Comparison of ENCODE assay signal across 25 mouse cellular contexts in genomic region chr1:74088569-74088968, GRCm38 (mm10). TPM values are rescaled to one million over a fixed set of nuclear protein-coding genes. Genes with fewer than 3 reads are reported as not detected.
DNase-seq lines count a peak whose midpoint lies in the region; ATAC-seq and TF ChIP-seq lines count a peak whose summit lies in the region.
"Had no signal": no experiment of that assay in that cellular context is flagged by ENCODE, and none has a peak within 500 bp of the region (broad histone marks: within the 10 kb centered on the region; RNA-seq: fewer than 3 reads in every experiment).

No protein-coding gene starts in this region.

- H3K9ac ChIP-seq in embryonic facial prominence, embryonic 12.5 days, result no peak overlapping the region
- no peak overlapping the region for H3K9ac ChIP-seq in limb, embryonic 13.5 days

- WGBS in embryonic facial prominence, embryonic 12.5 days, result 45% methylated on average over 1 of the region's 1 CpGs
- 68% methylated on average over 1 of the region's 1 CpGs for whole genome bisulfite sequencing in limb, embryonic 13.5 days

- no peak for TF ChIP-seq CTCF in gastrocnemius, adult 2 months (IDR thresholded peaks at IDR 0.05)

- H3K9me3 ChIP-seq in embryonic facial prominence, embryonic 12.5 days, result no peaks in the 10 kb centered on the region
- no peaks in the 10 kb centered on the region for H3K9me3 ChIP-seq in limb, embryonic 13.5 days
- H3K9me3 ChIP-seq: forebrain, embryonic 10.5 days had no signal

- H3K4me3 ChIP-seq in gastrocnemius, adult 2 months, result peak overlapping the region; percentile 69
- no peak overlapping the region for H3K4me3 ChIP-seq in embryonic facial prominence, embryonic 12.5 days
- H3K4me3 ChIP-seq in limb, embryonic 13.5 days, result peak overlapping the region; percentile 54; the same call in 1 of the 2 replicates
- H3K4me3 ChIP-seq: forebrain, embryonic 10.5 days; layer of hippocampus, adult 2 months had no signal

- H3K27ac ChIP-seq in gastrocnemius, adult 2 months, result peak overlapping the region; percentile 67; the same call in 1 of the 2 replicates
- H3K27ac ChIP-seq in embryonic facial prominence, embryonic 12.5 days, result no peak overlapping the region
- no peak overlapping the region for H3K27ac ChIP-seq in limb, embryonic 13.5 days
- H3K27ac ChIP-seq: forebrain, embryonic 10.5 days; hindbrain, postnatal 0 days; kidney, postnatal 0 days; layer of hippocampus, adult 2 months had no signal

- ATAC-seq in embryonic facial prominence, embryonic 12.5 days (ENCODE audit: insufficient number of reproducible peaks, insufficient read depth, low FRiP score, low TSS enrichment), result no peak
- ATAC-seq in limb, embryonic 13.5 days (ENCODE audit: low FRiP score, low read depth), result no peak
- ATAC-seq: CD4-positive, CD25-positive, alpha-beta regulatory T cell, adult 4 months; hindbrain, postnatal 0 days; intestine, postnatal 0 days; midbrain, embryonic 16.5 days; Patski had no signal

- no peaks in the 10 kb centered on the region for H3K27me3 ChIP-seq in embryonic facial prominence, embryonic 12.5 days
- H3K27me3 ChIP-seq in limb, embryonic 13.5 days, result no peaks in the 10 kb centered on the region
- H3K27me3 ChIP-seq: Patski had no signal

- intact Hi-C loops in gastrocnemius, adult 2 months (cut with DNase I), result no loop called here
- intact Hi-C loops in gastrocnemius, postnatal 14 days (cut with DNase I; ENCODE audit: low total_unique reads), result no loop called here
- intact Hi-C loops in heart, postnatal 36 days (cut with DNase I), result no loop called here

- H3K36me3 ChIP-seq in embryonic facial prominence, embryonic 12.5 days, result no peaks in the 10 kb centered on the region
- H3K36me3 ChIP-seq in limb, embryonic 13.5 days, result no peaks in the 10 kb centered on the region
- H3K36me3 ChIP-seq: forebrain, embryonic 10.5 days had no signal

- DNase-seq in gastrocnemius, adult 2 months, result peak; percentile 52
- no peak for DNase-seq in gastrocnemius, postnatal 14 days
- DNase-seq in heart, postnatal 36 days, result peak; percentile 52 to 54
- no peak for DNase-seq in heart, adult 8-10 months (ENCODE audit: low spot score)
- DNase-seq in kidney, postnatal 14 days, result no peak
- DNase-seq in embryo, embryonic 10.5 days (ENCODE audit: low spot score), result no peak
- DNase-seq: adrenal gland, adult 8-10 months; cerebellum, adult 8-10 months; gastrocnemius, postnatal 36 days; lung, postnatal 14 days; right cerebral cortex, postnatal 14 days; thymus, postnatal 36 days had no signal

- peak overlapping the region; percentile 84; the same call in 1 of the 2 replicates for H3K4me2 ChIP-seq in embryonic facial prominence, embryonic 12.5 days (replicated peaks)
- H3K4me2 ChIP-seq in limb, embryonic 13.5 days (replicated peaks), result peak overlapping the region; percentile 85

- H3K4me1 ChIP-seq in embryonic facial prominence, embryonic 12.5 days, result peaks cover 63% of the 10 kb centered on the region
- H3K4me1 ChIP-seq in limb, embryonic 13.5 days, result peaks cover 84% of the 10 kb centered on the region

RNA-seq across cellular contexts. Expression of gene Tns1, which starts 35.7 kb away (rescaled TPM):
- total RNA-seq in gastrocnemius, adult 2 months (2021), result 100 to 1,000 TPM; 294 to 305 TPM
- total RNA-seq in gastrocnemius, postnatal 14 days (2021), result 100 to 1,000 TPM; 176 to 217 TPM
- 100 to 1,000 TPM; 672 to 786 TPM for total RNA-seq in heart, postnatal 36 days (2021)
- total RNA-seq in heart, adult 8-10 months (2022), result 100 to 1,000 TPM; 733 to 828 (median 798) TPM
- 38.8 and 39.4 TPM in 2 replicates for polyA plus RNA-seq in embryonic facial prominence, embryonic 12.5 days (2016; fragmentation: Nextera tagmentation; extraction: Ambion mirVana)
- polyA plus RNA-seq in limb, embryonic 13.5 days (2015; fragmentation: Nextera tagmentation; extraction: Ambion mirVana), result 44.4 and 45.1 TPM in 2 replicates

RNA-seq across cellular contexts. Expression of gene Rufy4, which starts 36.8 kb away (rescaled TPM):
- under 1 TPM in 1 of 2 experiments, not detected in 1; 0.08 TPM for total RNA-seq in gastrocnemius, adult 2 months (2021)
- under 1 TPM in 1 of 2 experiments, not detected in 1; 0.09 TPM for total RNA-seq in gastrocnemius, postnatal 14 days (2021)
- total RNA-seq in heart, postnatal 36 days (2021), result 1 to 10 TPM in 1 of 2 experiments, under 1 TPM in 1; 0.69 to 1.2 TPM
- total RNA-seq in heart, adult 8-10 months (2022), result 1 to 10 TPM in 3 of 4 experiments, under 1 TPM in 1; 0.52 to 1.8 (median 1.3) TPM
- 0.22 and 0.26 TPM in 2 replicates for polyA plus RNA-seq in embryonic facial prominence, embryonic 12.5 days (2016; fragmentation: Nextera tagmentation; extraction: Ambion mirVana)
- polyA plus RNA-seq in limb, embryonic 13.5 days (2015; fragmentation: Nextera tagmentation; extraction: Ambion mirVana), result 0.15 and 0.33 TPM in 2 replicates
- total RNA-seq: ES-E14; hindbrain, postnatal 0 days; left cerebral cortex, postnatal 36 days had no signal
- polyA plus RNA-seq: CD4-positive, CD25-positive, alpha-beta regulatory T cell, adult 4 months; intestine, postnatal 0 days; liver, embryonic 16.5 days had no signal

Comparison
In these comparisons a context has a peak if more than half of its experiments do, and no peak if none do; other contexts are left out.
1. DNase-seq: peak in gastrocnemius, adult 2 months (single experiment) and heart, postnatal 36 days (2 of 2); none in gastrocnemius, postnatal 14 days (single experiment), heart, adult 8-10 months (single experiment), kidney, postnatal 14 days (single experiment) and embryo, embryonic 10.5 days (single experiment).